Mouse (Mus musculus) intestine, embryonic 14.5 days (tissue): Measurements from ENCODE around the gene Lrpprc. TPM values are rescaled to one million over a fixed set of nuclear protein-coding genes. Genes with fewer than 3 reads are reported as not detected.
A peak's percentile ranks its signal among the peaks of the same experiment; 100 is the strongest.

Experiments
- ATAC-seq: fragments of 200-750 bp; cut with Nextera tagmentation; replicated peaks from 2 replicates; pipeline ENCODE4 v1.8.0; 2017; ENCODE audit warnings: low read depth, moderate number of reproducible peaks, moderate TSS enrichment, moderate library complexity; ENCODE audit not compliant: low FRiP score, low TSS enrichment
- DNase-seq: peaks from one replicate; pipeline ENCODE4 v3.0.0-alpha.2; 2018; ENCODE audit warnings: low spot score
- H3K27ac ChIP-seq: fragments of 300-500 bp; sonication (generic); 2 replicates; pipeline ENCODE4 v1.5.1; 2014; ENCODE audit warnings: low read depth, mild to moderate bottlenecking, control low read depth
- H3K27me3 ChIP-seq: fragments of 300-500 bp; sonication (generic); replicated peaks from 2 replicates; pipeline ENCODE4 v1.6.1; 2014; ENCODE audit warnings: low read length, control low read depth; ENCODE audit not compliant: control insufficient read depth, insufficient read depth
- H3K36me3 ChIP-seq: fragments of 300-500 bp; sonication (generic); 2 replicates; pipeline ENCODE4 v1.6.1; 2014; ENCODE audit warnings: low read length, control low read depth; ENCODE audit not compliant: control insufficient read depth, insufficient read depth
- H3K4me1 ChIP-seq: fragments of 300-500 bp; sonication (generic); replicated peaks from 2 replicates; pipeline ENCODE4 v1.6.1; 2014; ENCODE audit warnings: low read length, control low read depth, mixed read lengths; ENCODE audit not compliant: control insufficient read depth, insufficient read depth
- H3K4me2 ChIP-seq: fragments of 300-500 bp; sonication (generic); 2 replicates; pipeline ENCODE4 v1.6.1; 2014; ENCODE audit warnings: low read length
- H3K4me3 ChIP-seq: fragments of 300-500 bp; sonication (generic); 2 replicates; pipeline ENCODE4 v1.5.1; 2014; ENCODE audit warnings: low read depth, low read length, control low read depth, mixed read lengths
- H3K9ac ChIP-seq: fragments of 300-500 bp; sonication (generic); 2 replicates; pipeline ENCODE4 v1.6.1; 2014; ENCODE audit warnings: mild to moderate bottlenecking, low read length
- H3K9me3 ChIP-seq: fragments of 300-500 bp; sonication (generic); 2 replicates; pipeline ENCODE4 v1.6.1; 2016; ENCODE audit warnings: low read length, control low read depth; ENCODE audit not compliant: control insufficient read depth
- WGBS: fragments of 180-500 bp; shearing (Covaris S2); extraction: QIAGEN DNeasy Blood & Tissue Kit; methylation state at CpG from one replicate; pipeline ENCODE4 v1.1.7; 2014; 5-methylcytosine and 5-hydroxymethylcytosine counted together
- polyA plus RNA-seq: library from polyadenylated mRNA; unstranded; fragments of >200 nt; fragmentation: Nextera tagmentation; extraction: Ambion mirVana; gene quantifications from 2 replicates; pipeline ENCODE4 v1.2.1, GENCODE M21; 2014

Lrpprc gene
- polyA plus RNA-seq, 1 experiment from 2014 or later: 61.7 TPM

- ATAC-seq (no peak), DNase-seq (no peak)
- WGBS: 78% methylated on average over 5 of the region's 5 CpGs
- Histone ChIP-seq H3K4me3 (no peak overlapping the region), H3K27ac (no peak overlapping the region), H3K9me3 (no peaks in the 10 kb centered on the region), H3K4me1 (no peaks in the 10 kb centered on the region), H3K4me2 (no peak overlapping the region), H3K27me3 (no peaks in the 10 kb centered on the region), H3K36me3 (peaks cover 48% of the 10 kb centered on the region), H3K9ac (no peak overlapping the region)
Observed at GRCm38 (mm10) chr17:84717416-84717815, 73.2 kb downstream of the Lrpprc start.

GRCm38 (mm10) chr17:84716252-84716872 is 74.2 kb downstream of the Lrpprc start:
- Histone ChIP-seq H3K4me2 (no peak overlapping the region), H3K27ac (no peak overlapping the region), H3K4me1 (no peaks in the 10 kb centered on the region), H3K9ac (no peak overlapping the region), H3K9me3 (no peaks in the 10 kb centered on the region), H3K4me3 (no peak overlapping the region), H3K27me3 (no peaks in the 10 kb centered on the region), H3K36me3 (peaks cover 48% of the 10 kb centered on the region)
- ATAC-seq: no peak
- WGBS: 77% methylated on average over 16 of the region's 16 CpGs
- DNase-seq: no peak

GRCm38 (mm10) chr17:84714930-84715329 is 75.7 kb downstream of the Lrpprc start:
- Histone ChIP-seq H3K9ac (no peak overlapping the region), H3K4me2 (no peak overlapping the region), H3K27me3 (no peaks in the 10 kb centered on the region), H3K4me3 (no peak overlapping the region), H3K4me1 (no peaks in the 10 kb centered on the region), H3K36me3 (peaks cover 48% of the 10 kb centered on the region), H3K27ac (no peak overlapping the region), H3K9me3 (no peaks in the 10 kb centered on the region)
- 67% methylated on average over 4 of the region's 4 CpGs for WGBS
- no peak for ATAC-seq
- DNase-seq: no peak

GRCm38 (mm10) chr17:84713563-84714164 is 76.9 kb downstream of the Lrpprc start:
- no peak overlapping the region for H3K4me3 ChIP-seq
- no peak overlapping the region for H3K4me2 ChIP-seq
- ATAC-seq: no peak
- 92% methylated on average over 18 of the region's 18 CpGs for WGBS
- no peaks in the 10 kb centered on the region for H3K4me1 ChIP-seq
- peaks cover 54% of the 10 kb centered on the region for H3K36me3 ChIP-seq
- no peak overlapping the region for H3K9ac ChIP-seq
- no peaks in the 10 kb centered on the region for H3K9me3 ChIP-seq
- H3K27ac ChIP-seq: no peak overlapping the region
- no peak for DNase-seq
- H3K27me3 ChIP-seq: no peaks in the 10 kb centered on the region

- H3K36me3 ChIP-seq: peaks cover 50% of the 10 kb centered on the region
- no peaks in the 10 kb centered on the region for H3K9me3 ChIP-seq
- no peaks in the 10 kb centered on the region for H3K27me3 ChIP-seq
- no peak overlapping the region for H3K4me2 ChIP-seq
- ATAC-seq (no peak), DNase-seq (no peak)
- no peak overlapping the region for H3K27ac ChIP-seq
- H3K4me1 ChIP-seq: no peaks in the 10 kb centered on the region
- H3K4me3 ChIP-seq: no peak overlapping the region
- no peak overlapping the region for H3K9ac ChIP-seq
- WGBS: 66% methylated on average over 17 of the region's 17 CpGs
Observed at GRCm38 (mm10) chr17:84709403-84709851, 81.2 kb downstream of the Lrpprc start.

- Histone ChIP-seq H3K27me3 (no peaks in the 10 kb centered on the region), H3K27ac (no peak overlapping the region), H3K36me3 (peaks cover 55% of the 10 kb centered on the region), H3K9me3 (no peaks in the 10 kb centered on the region), H3K9ac (no peak overlapping the region), H3K4me3 (no peak overlapping the region), H3K4me1 (no peaks in the 10 kb centered on the region), H3K4me2 (no peak overlapping the region)
- DNase-seq (no peak), ATAC-seq (no peak)
- 77% methylated on average over 7 of the region's 7 CpGs for WGBS
Observed at GRCm38 (mm10) chr17:84708818-84709217, 81.8 kb downstream of the Lrpprc start.

GRCm38 (mm10) chr17:84707407-84707806 is 83.2 kb downstream of the Lrpprc start:
- no peaks in the 10 kb centered on the region for H3K9me3 ChIP-seq
- no peak overlapping the region for H3K4me3 ChIP-seq
- H3K9ac ChIP-seq: no peak overlapping the region
- no peak overlapping the region for H3K4me2 ChIP-seq
- 69% methylated on average over 4 of the region's 4 CpGs for WGBS
- peaks cover 43% of the 10 kb centered on the region for H3K36me3 ChIP-seq
- DNase-seq (no peak), ATAC-seq (no peak)
- no peaks in the 10 kb centered on the region for H3K4me1 ChIP-seq
- H3K27ac ChIP-seq: no peak overlapping the region
- H3K27me3 ChIP-seq: no peaks in the 10 kb centered on the region

- peak; percentile 81 for DNase-seq
- Histone ChIP-seq H3K4me3 (no peak overlapping the region), H3K27ac (no peak overlapping the region), H3K9ac (no peak overlapping the region), H3K27me3 (no peaks in the 10 kb centered on the region), H3K9me3 (no peaks in the 10 kb centered on the region), H3K36me3 (no peaks in the 10 kb centered on the region), H3K4me2 (no peak overlapping the region), H3K4me1 (peaks cover 8% of the 10 kb centered on the region)
- WGBS: 32% methylated on average over 5 of the region's 5 CpGs
- peak; percentile 34; the same call in 1 of the 2 replicates for ATAC-seq
Observed at GRCm38 (mm10) chr17:84698727-84699126, 91.9 kb downstream of the Lrpprc start.

GRCm38 (mm10) chr17:84696537-84696936 is 94.1 kb downstream of the Lrpprc start:
- no peak overlapping the region for H3K27ac ChIP-seq
- no peak overlapping the region for H3K9ac ChIP-seq
- peaks cover 4% of the 10 kb centered on the region for H3K4me1 ChIP-seq
- ATAC-seq (no peak), DNase-seq (no peak)
- H3K9me3 ChIP-seq: no peaks in the 10 kb centered on the region
- no peak overlapping the region for H3K4me2 ChIP-seq
- 69% methylated on average over 6 of the region's 6 CpGs for WGBS
- no peak overlapping the region for H3K4me3 ChIP-seq
- no peaks in the 10 kb centered on the region for H3K27me3 ChIP-seq
- no peaks in the 10 kb centered on the region for H3K36me3 ChIP-seq
